ENCODE assay signal across 9 mouse cellular contexts in genomic region chrX:48053743-48054142, GRCm38 (mm10). TPM values are rescaled to one million over a fixed set of nuclear protein-coding genes. Genes with fewer than 3 reads are reported as not detected.
DNase-seq lines count a peak whose midpoint lies in the region; ATAC-seq lines count a peak whose summit lies in the region.
"Had no signal": no experiment of that assay in that cellular context is flagged by ENCODE, and none has a peak within 500 bp of the region (broad histone marks: within the 10 kb centered on the region; RNA-seq: fewer than 3 reads in every experiment).

No protein-coding gene starts in this region.

- 0 out of 2 replicates have a peak overlapping the region, but pooled peaks have one; percentile 64 for H3K27ac ChIP-seq in brown adipose tissue, adult 24 weeks (replicated peaks; ENCODE audit: low read depth, low read length)
- H3K27ac ChIP-seq in hindbrain, embryonic 16.5 days (ENCODE audit: low read depth, low read length) = no peak overlapping the region
- no peak overlapping the region for H3K27ac ChIP-seq in midbrain, embryonic 12.5 days (replicated peaks)

- H3K36me3 ChIP-seq in hindbrain, embryonic 16.5 days (ENCODE audit: control insufficient read depth, insufficient read depth, low read length) = no peaks in the 10 kb centered on the region
- H3K36me3 ChIP-seq in midbrain, embryonic 12.5 days = no peaks in the 10 kb centered on the region

- no peak for DNase-seq in frontal cortex, postnatal 25 days (ENCODE audit: low spot score in 2 of 2)
- no peak for DNase-seq in cerebellum, postnatal 25 days
- no peak for DNase-seq in cerebellum, postnatal 4 days (ENCODE audit: low spot score in 2 of 2)
- DNase-seq in B cell, adult 2 months = no peak

- H3K4me3 ChIP-seq in brown adipose tissue, adult 24 weeks (ENCODE audit: insufficient read depth, low read depth, low read length) = peak overlapping the region; percentile 54
- H3K4me3 ChIP-seq in hindbrain, embryonic 16.5 days (ENCODE audit: low read length) = no peak overlapping the region
- H3K4me3 ChIP-seq in midbrain, embryonic 12.5 days = no peak overlapping the region

- H3K4me2 ChIP-seq in hindbrain, embryonic 16.5 days (ENCODE audit: low read length) = peak overlapping the region; percentile 57
- H3K4me2 ChIP-seq in midbrain, embryonic 12.5 days (replicated peaks) = peak overlapping the region; percentile 50

- H3K4me1 ChIP-seq in brown adipose tissue, adult 24 weeks (ENCODE audit: control insufficient read depth, insufficient read depth, insufficient read length, low read length) = no peaks in the 10 kb centered on the region
- peaks cover 2% of the 10 kb centered on the region; the same call in 1 of the 2 replicates for H3K4me1 ChIP-seq in hindbrain, embryonic 16.5 days (ENCODE audit: control insufficient read depth, insufficient read depth, low read depth, low read length)
- no peaks in the 10 kb centered on the region for H3K4me1 ChIP-seq in midbrain, embryonic 12.5 days

- 0 out of 2 replicates have a peak, but pooled peaks have one; percentile 38 for ATAC-seq in frontal cortex, adult (ENCODE audit: low TSS enrichment)
- ATAC-seq in hindbrain, embryonic 16.5 days = no peak
- no peak for ATAC-seq in midbrain, embryonic 12.5 days (ENCODE audit: low FRiP score, low read depth)

- H3K27me3 ChIP-seq in hindbrain, embryonic 16.5 days (replicated peaks; ENCODE audit: control insufficient read depth, insufficient read depth, low read length) = no peaks in the 10 kb centered on the region
- no peaks in the 10 kb centered on the region for H3K27me3 ChIP-seq in midbrain, embryonic 12.5 days

- H3K9me3 ChIP-seq in hindbrain, embryonic 16.5 days (ENCODE audit: control insufficient read depth, low read length) = no peaks in the 10 kb centered on the region
- no peaks in the 10 kb centered on the region for H3K9me3 ChIP-seq in midbrain, embryonic 12.5 days

- no peak overlapping the region for H3K9ac ChIP-seq in hindbrain, embryonic 16.5 days (ENCODE audit: low read depth, low read length)
- no peak overlapping the region for H3K9ac ChIP-seq in midbrain, embryonic 12.5 days (replicated peaks)

- WGBS in hindbrain, embryonic 16.5 days = 44% methylated on average over 3 of the region's 3 CpGs
- 60% methylated on average over 3 of the region's 3 CpGs for WGBS in midbrain, embryonic 12.5 days

RNA-seq across cellular contexts. Expression of gene Apln, which starts 19.1 kb away (rescaled TPM):
- polyA plus RNA-seq in brown adipose tissue, adult 24 weeks (2012; ENCODE audit: insufficient read depth, insufficient read length, missing spikeins) = 2.0 and 2.2 TPM in 2 replicates
- polyA plus RNA-seq in hindbrain, embryonic 16.5 days (2015; fragmentation: Nextera tagmentation; extraction: Ambion mirVana) = 4.7 and 5.0 TPM in 2 replicates
- 3.5 and 4.1 TPM in 2 replicates for polyA plus RNA-seq in midbrain, embryonic 12.5 days (2016; fragmentation: Nextera tagmentation; extraction: Ambion mirVana)

RNA-seq across cellular contexts. Expression of gene Xpnpep2, which starts 54.8 kb away (rescaled TPM):
- polyA plus RNA-seq in brown adipose tissue, adult 24 weeks (2012; ENCODE audit: insufficient read depth, insufficient read length, missing spikeins) = 1.2 and 3.1 TPM in 2 replicates
- polyA plus RNA-seq in hindbrain, embryonic 16.5 days (2015; fragmentation: Nextera tagmentation; extraction: Ambion mirVana) = 0.76 and 1.1 TPM in 2 replicates
- 2.1 and 2.4 TPM in 2 replicates for polyA plus RNA-seq in midbrain, embryonic 12.5 days (2016; fragmentation: Nextera tagmentation; extraction: Ambion mirVana)
- polyA plus RNA-seq: liver, adult 2 months had no signal
